Mouse (Mus musculus) layer of hippocampus, adult 2 months (tissue): ENCODE measurements around the gene Aldh1l1. TPM values are rescaled to one million over a fixed set of nuclear protein-coding genes. Genes with fewer than 3 reads are reported as not detected.

ENCODE experiments used
- DNase-seq, 2 experiments: peaks; one replicate each; pipeline ENCODE4 v3.0.0; 2022; ENCODE audit warnings: low spot score in 2 of 2
- H3K27ac ChIP-seq: fragments of 200-600 bp; 2 replicates; pipeline ENCODE4 v1.8.1; 2022
- H3K4me3 ChIP-seq: fragments of 200-600 bp; 2 replicates; pipeline ENCODE4 v1.8.1; 2022; ENCODE audit warnings: mild to moderate bottlenecking
- CTCF ChIP-seq: fragments of 200-600 bp; conservative IDR thresholded peaks from 2 replicates; pipeline ENCODE4 v1.8.1; 2022; ENCODE audit warnings: antibody characterized with exemption, mild to moderate bottlenecking, moderate library complexity
- total RNA-seq, 2 experiments: library from RNA; stranded (reverse); gene quantifications; 2 replicates each; pipeline ENCODE4 v1.2.3; 2021

Gene Aldh1l1
- total RNA-seq, 2 experiments from 2014 or later: 39.3 to 45.2 TPM

- H3K27ac ChIP-seq: peak overlapping the region; percentile 84
- no peak for TF ChIP-seq CTCF
- H3K4me3 ChIP-seq: peak overlapping the region; percentile 42
- DNase-seq: peak; percentile 25 to 37
These were observed 64.1 kb downstream of the Aldh1l1 start for GRCm38 (mm10) chr6:90550161-90550912.

- peak overlapping the region; percentile 42 for H3K4me3 ChIP-seq
These were observed 65.0 kb downstream of the Aldh1l1 start for GRCm38 (mm10) chr6:90551251-90551650.

GRCm38 (mm10) chr6:90553197-90553596 is 67.0 kb downstream of the Aldh1l1 start:
- no peak for DNase-seq
- no peak overlapping the region for H3K27ac ChIP-seq
- H3K4me3 ChIP-seq: no peak overlapping the region
- TF ChIP-seq CTCF: no peak

More at GRCm38 (mm10) chr6:90551251-90551650, 65.0 kb downstream of the Aldh1l1 start:
- TF ChIP-seq CTCF: no peak
- H3K27ac ChIP-seq: peak overlapping the region; percentile 77; the same call in 1 of the 2 replicates
- DNase-seq: no peak

GRCm38 (mm10) chr6:90553682-90554081 is 67.5 kb downstream of the Aldh1l1 start:
- Histone ChIP-seq H3K4me3 (no peak overlapping the region), H3K27ac (no peak overlapping the region)
- DNase-seq: no peak
- no peak for TF ChIP-seq CTCF

- H3K4me3 ChIP-seq: no peak overlapping the region
- TF ChIP-seq CTCF: no peak
- H3K27ac ChIP-seq: no peak overlapping the region
- no peak for DNase-seq
These were observed 70.4 kb downstream of the Aldh1l1 start for GRCm38 (mm10) chr6:90556534-90557058.

GRCm38 (mm10) chr6:90557077-90557476 is 70.8 kb downstream of the Aldh1l1 start:
- Histone ChIP-seq H3K4me3 (no peak overlapping the region), H3K27ac (no peak overlapping the region)
- no peak for TF ChIP-seq CTCF
- DNase-seq: no peak

GRCm38 (mm10) chr6:90557829-90558693 is 71.8 kb downstream of the Aldh1l1 start:
- no peak for TF ChIP-seq CTCF
- H3K27ac ChIP-seq: no peak overlapping the region
- no peak overlapping the region for H3K4me3 ChIP-seq
- no peak for DNase-seq

- DNase-seq: no peak
- no peak overlapping the region for H3K27ac ChIP-seq
- TF ChIP-seq CTCF: no peak
- no peak overlapping the region for H3K4me3 ChIP-seq
These were observed 74.3 kb downstream of the Aldh1l1 start for GRCm38 (mm10) chr6:90560390-90561058.

- TF ChIP-seq CTCF: peak; percentile 55
- no peak for DNase-seq
- H3K27ac ChIP-seq: no peak overlapping the region
- no peak overlapping the region for H3K4me3 ChIP-seq
These were observed 75.1 kb downstream of the Aldh1l1 start for GRCm38 (mm10) chr6:90561234-90561781.

GRCm38 (mm10) chr6:90564240-90564639 is 78.0 kb downstream of the Aldh1l1 start:
- no peak for DNase-seq
- no peak for TF ChIP-seq CTCF

GRCm38 (mm10) chr6:90565357-90566215 is 79.4 kb downstream of the Aldh1l1 start:
- Histone ChIP-seq H3K27ac (no peak overlapping the region), H3K4me3 (no peak overlapping the region)
- no peak for DNase-seq
- no peak for TF ChIP-seq CTCF

More at GRCm38 (mm10) chr6:90564240-90564639, 78.0 kb downstream of the Aldh1l1 start:
- Histone ChIP-seq H3K27ac (no peak overlapping the region), H3K4me3 (no peak overlapping the region)
